Mouse (Mus musculus) limb, embryonic 15.5 days (tissue): Measurements from ENCODE around the gene Dnttip1. TPM values are rescaled to one million over a fixed set of nuclear protein-coding genes. Genes with fewer than 3 reads are reported as not detected.
A peak's percentile ranks its signal among the peaks of the same experiment; 100 is the strongest.
"Not testable (repeated sequence)": the region's sequence is repeated elsewhere in the genome, so short reads cannot be mapped to it uniquely, and the experiment has no call there.

Experiments
- ATAC-seq: fragments of 200-750 bp; cut with Nextera tagmentation; 2 replicates; pipeline ENCODE4 v1.8.0; 2017; ENCODE audit warnings: low read depth, moderate TSS enrichment; ENCODE audit not compliant: insufficient number of reproducible peaks, low FRiP score, low TSS enrichment
- H3K27ac ChIP-seq: fragments of 300-500 bp; sonication (generic); 2 replicates; pipeline ENCODE4 v1.5.1; 2015; ENCODE audit warnings: moderate library complexity, mild to moderate bottlenecking, inconsistent platforms
- H3K27me3 ChIP-seq: fragments of 300-500 bp; sonication (generic); 2 replicates; pipeline ENCODE4 v1.6.1; 2015; ENCODE audit warnings: inconsistent platforms
- H3K36me3 ChIP-seq: fragments of 300-500 bp; sonication (generic); 2 replicates; pipeline ENCODE4 v1.6.1; 2015; ENCODE audit warnings: inconsistent platforms
- H3K4me1 ChIP-seq: fragments of 300-500 bp; sonication (generic); 2 replicates; pipeline ENCODE4 v1.6.1; 2015; ENCODE audit warnings: inconsistent platforms
- H3K4me2 ChIP-seq: fragments of 300-500 bp; sonication (generic); 2 replicates; pipeline ENCODE4 v1.6.1; 2015; ENCODE audit warnings: mild to moderate bottlenecking, inconsistent platforms
- H3K4me3 ChIP-seq: fragments of 300-500 bp; sonication (generic); 2 replicates; pipeline ENCODE4 v1.5.1; 2015; ENCODE audit warnings: mild to moderate bottlenecking, inconsistent platforms
- H3K9ac ChIP-seq: fragments of 300-500 bp; sonication (generic); 2 replicates; pipeline ENCODE4 v1.6.1; 2015; ENCODE audit warnings: inconsistent platforms
- H3K9me3 ChIP-seq: fragments of 300-500 bp; sonication (generic); 2 replicates; pipeline ENCODE4 v1.6.1; 2016; ENCODE audit warnings: inconsistent platforms
- WGBS: fragments of 180-500 bp; shearing (Covaris S2); methylation state at CpG from one replicate; pipeline ENCODE4 v1.1.7; 2015; 5-methylcytosine and 5-hydroxymethylcytosine counted together
- polyA plus RNA-seq: library from polyadenylated mRNA; unstranded; fragments of >200 nt; fragmentation: Nextera tagmentation; extraction: Ambion mirVana; gene quantifications from 2 replicates; pipeline ENCODE4 v1.2.1, GENCODE M21; 2015

Gene Dnttip1
- 61.0 and 63.9 TPM in 2 replicates for polyA plus RNA-seq

- Histone ChIP-seq H3K9me3 (no peaks in the 10 kb centered on the region), H3K4me2 (peak within 1 kb of the TSS; percentile 77), H3K36me3 (peaks cover 32% of the 10 kb centered on the region), H3K4me1 (peaks cover 22% of the 10 kb centered on the region), H3K27ac (peak within 1 kb of the TSS; percentile 65), H3K4me3 (peak within 1 kb of the TSS; percentile 96), H3K27me3 (no peaks in the 10 kb centered on the region), H3K9ac (peak within 1 kb of the TSS; percentile 95)
- ATAC-seq, result peak; percentile 79
- WGBS, result under 1% methylated on average over 49 of the region's 70 CpGs
Measured at GRCm38 (mm10) chr2:164745843-164746479, at the start of gene Dnttip1, which contains the start of gene Wfdc3. Dnttip1 (plus strand) TSS chr2:164745983. Wfdc3 (minus strand) TSS chr2:164745931.

- Histone ChIP-seq H3K36me3 (no peaks in the 10 kb centered on the region), H3K9ac (no peak within 1 kb of the TSS), H3K4me1 (no peaks in the 10 kb centered on the region), H3K27me3 (no peaks in the 10 kb centered on the region), H3K27ac (no peak within 1 kb of the TSS), H3K4me3 (no peak within 1 kb of the TSS), H3K9me3 (no peaks in the 10 kb centered on the region), H3K4me2 (no peak within 1 kb of the TSS)
- WGBS, result 78% methylated on average over 4 of the region's 4 CpGs
- no peak for ATAC-seq
Measured at GRCm38 (mm10) chr2:164698201-164698600, 47.6 kb upstream of the Dnttip1 start, which contains the start of gene Spint4. Spint4 (plus strand) TSS chr2:164698501.

- H3K27me3 ChIP-seq, result no peaks in the 10 kb centered on the region
- no peak for ATAC-seq
- H3K4me2 ChIP-seq, result no peak overlapping the region
- H3K4me3 ChIP-seq, result no peak overlapping the region
- no peaks in the 10 kb centered on the region for H3K36me3 ChIP-seq
- no peaks in the 10 kb centered on the region for H3K9me3 ChIP-seq
- 61% methylated on average over 5 of the region's 5 CpGs for WGBS
- H3K4me1 ChIP-seq, result no peaks in the 10 kb centered on the region
- no peak overlapping the region for H3K27ac ChIP-seq
- no peak overlapping the region for H3K9ac ChIP-seq
Measured at GRCm38 (mm10) chr2:164700959-164701358, 44.8 kb upstream of the Dnttip1 start.

- H3K36me3 ChIP-seq, result no peaks in the 10 kb centered on the region
- no peak overlapping the region for H3K4me3 ChIP-seq
- no peak overlapping the region for H3K4me2 ChIP-seq
- no peaks in the 10 kb centered on the region for H3K4me1 ChIP-seq
- ATAC-seq, result no peak
- WGBS, result 84% methylated on average over 5 of the region's 5 CpGs
- H3K27ac ChIP-seq, result no peak overlapping the region
- no peaks in the 10 kb centered on the region for H3K9me3 ChIP-seq
- no peak overlapping the region for H3K9ac ChIP-seq
- H3K27me3 ChIP-seq, result no peaks in the 10 kb centered on the region
Measured at GRCm38 (mm10) chr2:164701761-164702160, 44.0 kb upstream of the Dnttip1 start.

GRCm38 (mm10) chr2:164704235-164704634 is 41.5 kb upstream of the Dnttip1 start:
- no peak overlapping the region for H3K4me3 ChIP-seq
- H3K27ac ChIP-seq, result no peak overlapping the region
- no peak for ATAC-seq
- H3K27me3 ChIP-seq, result no peaks in the 10 kb centered on the region
- no peaks in the 10 kb centered on the region for H3K4me1 ChIP-seq
- no peak overlapping the region for H3K4me2 ChIP-seq
- no peaks in the 10 kb centered on the region for H3K36me3 ChIP-seq
- H3K9ac ChIP-seq, result no peak overlapping the region
- H3K9me3 ChIP-seq, result no peaks in the 10 kb centered on the region
- WGBS, result 81% methylated on average over 5 of the region's 5 CpGs

- H3K4me1 ChIP-seq, result no peaks in the 10 kb centered on the region
- WGBS, result 89% methylated on average over 6 of the region's 6 CpGs
- H3K4me2 ChIP-seq, result no peak overlapping the region
- H3K27me3 ChIP-seq, result no peaks in the 10 kb centered on the region
- no peak for ATAC-seq
- no peaks in the 10 kb centered on the region for H3K36me3 ChIP-seq
- H3K9me3 ChIP-seq, result no peaks in the 10 kb centered on the region
- H3K9ac ChIP-seq, result no peak overlapping the region
- no peak overlapping the region for H3K4me3 ChIP-seq
- H3K27ac ChIP-seq, result no peak overlapping the region
Measured at GRCm38 (mm10) chr2:164705328-164705727, 40.5 kb upstream of the Dnttip1 start.

GRCm38 (mm10) chr2:164705991-164706390 is 39.8 kb upstream of the Dnttip1 start:
- H3K27me3 ChIP-seq, result no peaks in the 10 kb centered on the region
- H3K9ac ChIP-seq, result no peak overlapping the region
- no peak overlapping the region for H3K4me3 ChIP-seq
- WGBS, result 84% methylated on average over 14 of the region's 14 CpGs
- no peaks in the 10 kb centered on the region for H3K4me1 ChIP-seq
- no peak overlapping the region for H3K4me2 ChIP-seq
- no peaks in the 10 kb centered on the region for H3K9me3 ChIP-seq
- no peak for ATAC-seq
- H3K36me3 ChIP-seq, result no peaks in the 10 kb centered on the region
- H3K27ac ChIP-seq, result no peak overlapping the region

- no peak for ATAC-seq
Measured at GRCm38 (mm10) chr2:164715005-164715404, 30.8 kb upstream of the Dnttip1 start, which contains the start of gene Spint5. Spint5 (plus strand) TSS chr2:164715305.

GRCm38 (mm10) chr2:164716194-164716786 is 29.5 kb upstream of the Dnttip1 start:
- not testable (repeated sequence) for H3K4me3 ChIP-seq, H3K27me3 ChIP-seq, H3K9me3 ChIP-seq, H3K27ac ChIP-seq, H3K9ac ChIP-seq, H3K36me3 ChIP-seq, H3K4me2 ChIP-seq, H3K4me1 ChIP-seq, ATAC-seq
- 90% methylated on average over 23 of the region's 23 CpGs for WGBS

More at GRCm38 (mm10) chr2:164715005-164715404, 30.8 kb upstream of the Dnttip1 start, which contains the start of gene Spint5:
- Histone ChIP-seq H3K27me3 (0 out of 2 replicates have a peak, but pooled peaks cover 3% of the 10 kb centered on the region), H3K4me2 (no peak within 1 kb of the TSS), H3K4me3 (no peak within 1 kb of the TSS), H3K9me3 (no peaks in the 10 kb centered on the region), H3K4me1 (no peaks in the 10 kb centered on the region), H3K27ac (no peak within 1 kb of the TSS), H3K9ac (no peak within 1 kb of the TSS), H3K36me3 (no peaks in the 10 kb centered on the region)
- WGBS, result 73% methylated on average over 6 of the region's 6 CpGs

- Histone ChIP-seq H3K4me2 (no peak overlapping the region), H3K36me3 (no peaks in the 10 kb centered on the region), H3K27ac (no peak overlapping the region), H3K9me3 (no peaks in the 10 kb centered on the region), H3K4me3 (no peak overlapping the region), H3K27me3 (no peaks in the 10 kb centered on the region), H3K4me1 (no peaks in the 10 kb centered on the region), H3K9ac (no peak overlapping the region)
- 0 out of 2 replicates have a peak, but pooled peaks have one; percentile 30 for ATAC-seq
- WGBS, result 70% methylated on average over 4 of the region's 4 CpGs
Measured at GRCm38 (mm10) chr2:164723276-164723675, 22.5 kb upstream of the Dnttip1 start.

- no peaks in the 10 kb centered on the region for H3K9me3 ChIP-seq
- no peak overlapping the region for H3K4me2 ChIP-seq
- H3K36me3 ChIP-seq, result no peaks in the 10 kb centered on the region
- no peak overlapping the region for H3K27ac ChIP-seq
- no peaks in the 10 kb centered on the region for H3K4me1 ChIP-seq
- H3K9ac ChIP-seq, result no peak overlapping the region
- H3K4me3 ChIP-seq, result no peak overlapping the region
- WGBS, result 16% methylated on average over 6 of the region's 6 CpGs
- H3K27me3 ChIP-seq, result no peaks in the 10 kb centered on the region
- ATAC-seq, result no peak
Measured at GRCm38 (mm10) chr2:164725895-164726619, 19.7 kb upstream of the Dnttip1 start.

- WGBS, result 67% methylated on average over 5 of the region's 5 CpGs
- Histone ChIP-seq H3K27ac (no peak overlapping the region), H3K4me3 (no peak overlapping the region), H3K9me3 (no peaks in the 10 kb centered on the region), H3K4me2 (no peak overlapping the region), H3K9ac (no peak overlapping the region), H3K4me1 (no peaks in the 10 kb centered on the region), H3K36me3 (no peaks in the 10 kb centered on the region), H3K27me3 (no peaks in the 10 kb centered on the region)
- no peak for ATAC-seq
Measured at GRCm38 (mm10) chr2:164731719-164732118, 14.1 kb upstream of the Dnttip1 start.
